Mouse (Mus musculus) mouse embryonic stem cell (cell line): Measurements from ENCODE around the gene Cfdp1.
"Not testable (repeated sequence)": the region's sequence is repeated elsewhere in the genome, so short reads cannot be mapped to it uniquely, and the experiment has no call there.

Source experiments
- in situ Hi-C, 2 experiments: fragments of 300-500 bp; cut with MboI; formaldehyde crosslinking; loops; 1 replicate in 1 of 2; 3 replicates in 1 of 2; pipeline ENCODE4 v1.14.3; 2019 to 2020; ENCODE audit warnings: low sequenced_read_pairs in 2 of 2, low pct_unique_long_range_greater_than_20kb in 1 of 2, mixed read lengths in 1 of 2; ENCODE audit not compliant: unreplicated experiment in 1 of 2

Cfdp1 gene

DNA sequence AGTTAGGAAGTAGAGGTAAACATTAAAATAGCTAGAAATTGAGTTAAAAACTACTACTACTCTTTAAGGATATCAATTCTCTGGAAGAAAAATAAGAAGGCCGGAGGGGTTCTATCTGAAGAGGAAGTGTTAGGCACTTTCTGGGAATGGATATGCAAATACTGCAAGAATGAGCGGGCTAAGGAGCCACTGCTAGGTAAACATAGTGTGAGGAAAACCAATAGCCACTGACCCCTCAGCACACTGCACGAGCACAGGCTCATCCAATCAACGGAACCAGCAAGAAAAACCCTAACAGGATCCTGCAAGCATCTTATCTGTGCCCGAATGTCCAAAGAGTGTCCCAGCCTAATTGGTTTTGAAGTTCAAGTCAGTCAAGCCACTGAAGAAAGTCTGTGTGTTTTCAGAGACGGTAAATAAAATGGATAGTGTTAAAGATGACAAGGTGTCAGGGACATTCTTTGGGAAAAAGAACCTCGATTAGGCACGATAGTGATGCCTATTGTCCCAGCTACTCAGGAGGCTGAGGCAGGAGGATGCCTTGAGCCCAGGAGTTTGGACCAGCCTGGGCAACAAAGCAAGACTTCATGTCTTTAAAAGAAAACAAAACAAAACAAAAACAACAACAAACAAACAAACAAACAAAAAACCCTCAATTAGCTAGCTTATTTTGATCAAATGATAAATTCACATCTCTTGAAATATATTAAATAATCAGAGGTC, 11.2 kb upstream of the Cfdp1 start:
- in situ Hi-C loops, result no loop called here

DNA sequence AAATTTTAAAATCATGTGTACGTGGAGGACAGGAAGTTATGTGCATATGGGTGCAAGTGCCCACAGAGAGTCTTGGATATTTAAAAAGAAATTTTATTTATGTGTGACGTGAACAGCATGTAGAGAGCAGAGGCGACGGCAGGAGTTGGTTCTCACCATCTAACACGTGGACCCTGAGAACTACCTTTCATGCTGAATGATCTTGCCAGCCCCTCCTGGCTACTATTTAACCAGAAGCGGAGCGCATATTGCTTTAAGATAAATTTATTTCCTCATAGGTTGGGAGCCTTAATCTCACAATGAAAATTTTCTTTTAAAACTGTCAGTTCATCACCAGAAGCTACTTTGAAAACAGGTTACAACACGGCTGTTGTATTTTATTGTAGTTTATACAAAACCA, 10.6 kb upstream of the Cfdp1 start:
- in situ Hi-C loops, result no loop called here

DNA sequence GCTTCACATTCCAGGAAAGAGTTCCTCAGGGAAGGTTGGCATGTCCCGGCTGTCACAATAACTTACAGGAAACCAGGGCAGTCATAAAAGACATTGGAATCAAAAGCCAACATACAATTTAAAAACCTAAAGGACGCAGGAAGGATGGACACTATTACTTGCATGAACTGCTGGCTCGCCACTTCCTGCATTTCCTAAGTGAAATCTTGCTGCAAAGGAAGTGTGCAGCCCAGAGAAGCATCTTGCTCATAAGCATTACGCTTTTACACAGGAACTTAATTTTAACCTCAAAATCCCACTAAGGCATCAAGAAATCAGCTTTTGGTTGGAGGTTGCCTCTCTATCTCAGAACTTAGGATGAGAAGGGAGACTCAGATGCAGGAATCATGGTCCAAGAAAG, 9.2 kb upstream of the Cfdp1 start:
- in situ Hi-C loops, result no loop called here

DNA sequence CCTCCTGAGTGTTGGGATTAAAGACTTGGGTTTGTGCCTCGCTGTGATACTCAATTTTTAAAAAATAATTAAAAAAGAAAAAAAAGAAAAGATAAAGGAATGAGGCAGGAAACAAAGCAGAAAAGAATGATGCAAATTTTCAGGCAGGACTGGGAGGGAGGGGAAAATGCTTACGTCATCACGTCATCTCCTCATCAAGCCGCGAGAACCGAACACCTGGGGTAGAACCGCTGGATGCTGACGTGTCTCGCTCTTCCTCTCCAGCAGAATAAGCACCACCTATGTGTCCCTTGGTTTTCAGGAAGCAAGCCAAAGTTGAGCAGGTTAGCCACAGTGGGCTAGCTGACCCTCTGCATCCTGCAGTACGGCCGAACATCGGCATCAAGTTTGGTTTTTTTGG, 1.9 kb upstream of the Cfdp1 start:
- in situ Hi-C loops, result no loop called here

DNA sequence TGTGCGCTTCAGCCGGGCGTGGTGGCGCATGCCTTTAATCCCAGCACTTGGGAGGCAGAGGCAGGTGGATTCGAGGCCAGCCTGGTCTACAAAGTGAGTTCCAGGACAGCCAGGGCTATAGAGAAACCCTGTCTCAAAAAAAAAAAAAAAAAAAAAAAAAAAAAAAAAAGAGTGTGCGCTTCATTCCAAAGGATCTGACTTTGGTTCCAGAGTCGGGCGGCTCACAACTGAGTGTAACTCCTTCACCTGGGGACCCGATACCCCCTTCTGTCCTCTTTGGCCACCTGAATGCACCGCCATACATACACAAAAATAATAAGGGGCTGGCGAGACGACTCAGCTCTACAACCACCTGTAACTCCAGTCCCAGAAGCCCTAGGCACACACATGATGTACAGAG, 872 bp downstream of the Cfdp1 start:
- in situ Hi-C loops, result not testable (repeated sequence)

DNA sequence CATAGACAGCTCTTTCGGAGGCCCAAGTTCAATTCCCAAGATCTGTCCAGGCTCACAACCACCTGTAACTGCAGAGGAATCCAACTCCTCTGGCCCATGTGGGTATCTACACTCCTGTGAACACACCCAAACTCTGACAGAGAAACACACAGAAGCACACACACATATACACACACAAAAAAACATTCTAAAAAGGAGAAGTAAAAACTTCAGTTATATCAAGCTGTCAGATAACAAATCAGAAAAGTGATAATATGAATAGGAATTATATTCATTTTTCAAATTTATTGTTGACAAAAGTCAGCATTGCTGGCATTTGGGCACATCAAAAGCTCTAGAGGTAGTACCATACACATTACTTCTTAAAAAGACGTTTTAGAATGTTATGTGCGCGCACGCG, 7.3 kb downstream of the Cfdp1 start:
- in situ Hi-C loops, result no loop called here

DNA sequence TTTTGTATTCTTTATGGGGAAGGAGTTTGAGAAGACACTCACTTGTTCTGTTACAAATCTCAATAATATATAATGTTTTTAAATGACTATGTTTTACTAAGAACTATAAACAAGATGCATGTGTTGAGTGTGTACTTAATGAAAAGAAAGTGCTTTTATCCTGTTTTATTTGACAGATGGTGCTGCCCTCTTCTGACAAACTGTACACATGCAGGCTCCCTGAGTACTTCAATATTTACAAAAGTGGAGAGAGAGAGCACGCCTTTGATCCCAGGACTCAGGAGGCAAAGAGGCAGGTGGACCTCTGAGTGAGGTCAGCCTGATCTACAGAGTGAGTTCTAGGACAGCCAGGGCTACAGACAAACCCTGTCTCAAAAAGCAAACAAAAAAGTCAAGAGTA, 18.6 kb downstream of the Cfdp1 start:
- in situ Hi-C loops, result loop anchor here in 1 of 2 experiments (10.0 kb wide), 1 partner anchor 131 kb away; no protein-coding TSS in a partner anchor

DNA sequence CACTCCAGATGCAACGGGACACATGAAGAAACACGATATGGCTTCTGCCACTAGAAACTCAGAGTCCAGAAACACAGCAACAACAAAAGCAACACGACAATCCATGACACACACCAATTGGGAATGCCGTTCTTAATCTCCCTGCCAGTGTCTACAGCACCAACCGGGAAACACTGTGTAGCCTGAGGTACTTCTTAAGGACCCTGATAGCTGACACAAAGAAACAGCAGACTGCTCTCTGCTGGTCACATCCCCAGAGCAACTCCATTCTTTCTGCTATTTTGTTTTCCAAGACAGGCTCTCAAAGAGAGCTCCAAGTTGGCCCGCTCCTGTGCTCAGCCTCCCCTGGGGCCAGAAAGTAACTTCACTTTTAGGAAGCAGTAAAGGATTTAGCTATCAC, 20.1 kb downstream of the Cfdp1 start:
- in situ Hi-C loops, result loop anchor here in 1 of 2 experiments (10.0 kb wide), 1 partner anchor 129 kb away; no protein-coding TSS in a partner anchor

DNA sequence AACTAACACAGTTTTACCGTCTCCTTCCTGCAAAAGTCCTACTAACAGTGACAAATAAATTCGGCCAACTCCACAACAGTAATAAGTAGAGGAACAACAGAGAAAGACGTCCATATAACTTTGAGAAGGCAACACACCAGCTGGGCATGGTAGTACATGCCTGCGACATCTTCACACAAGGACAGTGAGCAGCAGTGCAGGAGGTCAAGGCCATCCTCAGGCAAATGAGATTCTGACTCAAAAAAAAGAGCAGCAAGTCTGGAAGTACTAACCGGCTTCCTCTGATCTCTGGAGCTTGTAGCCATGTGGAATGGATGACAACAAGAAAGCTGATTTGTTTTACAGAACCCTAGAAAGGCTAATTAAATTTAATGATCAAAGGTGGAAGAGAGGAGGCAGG, 21.1 kb downstream of the Cfdp1 start:
- in situ Hi-C loops, result loop anchor here in 1 of 2 experiments (10.0 kb wide), 1 partner anchor 128 kb away; no protein-coding TSS in a partner anchor

DNA sequence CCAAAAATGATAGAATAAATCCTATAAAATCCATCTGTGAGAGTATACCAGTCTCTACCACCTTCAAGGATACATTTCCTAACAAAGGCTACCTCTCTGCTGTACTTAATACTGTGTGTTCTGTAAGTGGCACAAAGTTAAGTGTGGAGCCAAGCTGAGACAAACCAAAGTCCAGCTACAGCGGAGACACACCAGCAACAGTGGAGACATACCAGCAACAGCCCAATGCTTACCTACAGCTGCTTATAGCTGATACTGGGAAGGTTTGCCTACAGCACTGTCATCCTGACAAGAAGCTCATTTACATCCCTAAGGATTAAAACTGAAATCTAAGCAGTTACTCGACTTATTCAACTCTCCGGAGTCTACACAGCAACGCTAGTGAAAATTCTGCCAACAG, 22.1 kb downstream of the Cfdp1 start:
- in situ Hi-C loops, result loop anchor here in 1 of 2 experiments (10.0 kb wide), 1 partner anchor 127 kb away; no protein-coding TSS in a partner anchor

DNA sequence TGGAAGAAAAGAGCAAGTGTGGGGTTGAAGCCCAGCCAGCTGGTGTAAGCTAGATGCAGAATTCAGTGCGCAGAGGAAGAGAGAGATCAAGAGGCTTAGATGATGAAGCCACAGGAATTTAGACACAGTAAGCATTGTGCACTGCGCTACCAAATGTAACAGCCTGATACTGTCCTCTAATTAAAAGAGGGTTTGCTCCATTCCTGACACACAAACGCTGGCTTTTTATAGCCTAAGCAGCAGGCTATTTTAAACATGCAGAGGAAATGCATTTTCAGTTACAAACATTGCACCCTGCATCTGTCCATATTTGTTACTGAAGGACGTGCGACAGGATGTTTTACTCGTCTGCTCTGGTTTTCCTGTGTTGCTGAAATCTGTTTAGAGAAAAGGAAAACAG, 25.5 kb downstream of the Cfdp1 start:
- in situ Hi-C loops, result loop anchor here in 1 of 2 experiments (10.0 kb wide), 1 partner anchor 124 kb away; no protein-coding TSS in a partner anchor

DNA sequence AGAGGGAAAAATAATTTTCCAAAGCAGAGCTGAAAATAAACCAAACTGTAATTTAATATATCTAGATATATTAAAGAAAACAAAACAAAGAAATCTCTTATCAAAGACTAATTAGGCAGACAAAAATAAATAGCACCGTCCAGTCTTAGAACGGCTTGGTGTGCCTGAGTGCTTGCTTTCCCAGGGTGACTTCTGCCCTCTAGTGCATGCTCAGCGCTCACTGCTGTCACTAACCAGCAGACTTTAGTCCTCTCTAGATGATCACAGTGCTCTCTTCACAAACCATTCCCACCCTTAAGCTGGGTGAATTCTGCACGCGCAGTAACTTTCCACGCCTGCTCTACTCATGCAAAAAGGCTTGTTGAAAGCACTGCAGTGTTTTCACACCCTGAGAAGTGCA, 28.9 kb downstream of the Cfdp1 start:
- in situ Hi-C loops, result loop anchor here in 1 of 2 experiments (10.0 kb wide), 1 partner anchor 120 kb away; no protein-coding TSS in a partner anchor

DNA sequence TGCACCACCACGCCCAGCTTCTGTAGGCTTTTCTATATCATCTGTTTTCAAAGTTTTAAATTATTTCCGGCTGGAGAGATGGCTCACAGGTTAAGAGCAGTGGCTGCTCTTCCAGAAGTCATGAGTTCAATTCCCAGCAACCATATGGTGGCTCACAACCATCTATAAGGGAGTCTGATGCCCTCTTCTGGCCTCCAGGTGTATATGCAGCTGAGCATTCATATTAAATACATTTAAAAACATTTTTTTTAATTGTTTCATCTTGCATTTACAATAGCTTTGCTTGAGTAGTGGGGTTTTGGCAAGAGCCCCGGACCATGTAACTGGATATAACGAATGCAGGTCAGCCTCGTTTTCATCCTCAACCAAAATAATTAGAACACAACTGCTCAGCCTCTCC, 29.8 kb downstream of the Cfdp1 start:
- in situ Hi-C loops, result loop anchor here in 1 of 2 experiments (10.0 kb wide), 1 partner anchor 120 kb away; no protein-coding TSS in a partner anchor

DNA sequence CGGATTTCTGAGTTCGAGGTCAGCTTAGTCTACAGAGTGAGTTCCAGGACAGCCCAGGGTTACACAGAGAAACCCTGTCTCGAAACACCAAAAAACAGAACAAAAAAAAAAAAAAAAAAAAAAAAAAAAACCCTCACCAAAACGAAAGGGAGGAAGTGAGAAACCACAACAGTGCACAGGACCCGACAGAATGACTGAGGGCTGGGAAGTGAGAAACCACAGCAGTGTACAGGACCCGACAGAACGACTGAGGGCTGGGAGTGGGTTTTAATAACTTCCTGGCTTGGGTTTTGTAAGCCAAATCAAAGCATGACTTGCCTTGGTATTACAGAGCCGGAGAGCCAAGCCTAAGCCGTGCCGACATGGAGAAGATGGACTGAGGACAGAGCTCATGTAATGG, 32.9 kb downstream of the Cfdp1 start:
- in situ Hi-C loops, result loop anchor here in 1 of 2 experiments (10.0 kb wide), 1 partner anchor 116 kb away; no protein-coding TSS in a partner anchor

DNA sequence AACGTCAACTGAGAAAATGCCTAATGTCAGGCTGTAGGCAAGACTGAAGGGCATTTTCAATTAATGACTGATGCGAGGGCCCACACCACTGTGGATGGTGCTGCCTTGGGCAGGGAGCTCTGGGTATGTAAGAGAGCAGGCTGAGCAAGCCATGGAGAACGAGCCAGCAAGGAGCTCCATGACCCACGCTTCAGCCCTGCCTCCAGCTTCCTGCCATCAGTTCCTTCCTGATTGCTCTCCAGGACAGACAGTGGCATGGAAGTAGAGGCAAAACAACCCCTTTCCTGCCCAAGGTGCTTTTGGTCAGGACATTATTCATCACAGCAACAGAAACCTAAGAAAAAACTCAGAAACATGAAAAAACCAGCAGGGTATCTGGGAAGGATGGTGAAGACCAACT, 33.4 kb downstream of the Cfdp1 start:
- in situ Hi-C loops, result loop anchor here in 1 of 2 experiments (10.0 kb wide), 1 partner anchor 116 kb away; no protein-coding TSS in a partner anchor

DNA sequence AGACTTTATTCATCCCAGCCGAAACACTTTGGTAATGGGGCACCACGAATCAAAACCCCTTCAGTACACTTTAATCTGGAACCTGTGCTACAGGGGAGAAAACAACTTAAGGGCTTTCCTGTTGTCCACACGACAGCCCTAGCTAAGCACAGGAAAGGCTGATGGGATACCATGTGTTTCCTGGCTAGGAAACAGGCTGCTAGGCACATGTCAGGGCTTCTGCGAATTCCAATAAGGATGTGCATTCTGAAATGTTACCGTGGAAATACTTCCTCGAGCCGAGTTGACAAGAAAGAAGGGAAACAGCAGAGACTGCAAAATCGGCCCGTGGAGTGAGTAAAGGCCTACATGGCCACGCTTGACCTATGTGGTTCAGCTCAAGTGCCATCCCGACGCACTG, 34.1 kb downstream of the Cfdp1 start:
- in situ Hi-C loops, result loop anchor here in 1 of 2 experiments (10.0 kb wide), 1 partner anchor 115 kb away; no protein-coding TSS in a partner anchor

DNA sequence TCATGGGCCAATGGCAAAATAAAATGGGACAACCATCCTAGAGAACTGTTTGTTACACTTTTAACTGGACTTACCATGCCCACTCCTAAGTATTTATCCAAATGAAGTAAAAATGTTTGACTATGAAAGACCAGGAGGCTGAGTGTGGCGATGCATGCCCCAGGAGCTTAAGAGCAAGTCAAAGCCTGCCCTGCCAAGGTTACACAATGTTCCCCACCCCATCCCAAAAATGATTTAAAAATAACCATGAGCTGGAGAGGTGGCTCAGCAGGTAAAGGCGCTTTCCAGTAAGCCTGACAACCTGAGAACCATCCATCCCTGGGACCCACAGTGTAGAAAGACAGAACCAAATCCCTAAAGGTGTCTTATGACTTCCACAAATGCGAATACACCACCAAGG, 35.5 kb downstream of the Cfdp1 start:
- in situ Hi-C loops, result no loop called here

DNA sequence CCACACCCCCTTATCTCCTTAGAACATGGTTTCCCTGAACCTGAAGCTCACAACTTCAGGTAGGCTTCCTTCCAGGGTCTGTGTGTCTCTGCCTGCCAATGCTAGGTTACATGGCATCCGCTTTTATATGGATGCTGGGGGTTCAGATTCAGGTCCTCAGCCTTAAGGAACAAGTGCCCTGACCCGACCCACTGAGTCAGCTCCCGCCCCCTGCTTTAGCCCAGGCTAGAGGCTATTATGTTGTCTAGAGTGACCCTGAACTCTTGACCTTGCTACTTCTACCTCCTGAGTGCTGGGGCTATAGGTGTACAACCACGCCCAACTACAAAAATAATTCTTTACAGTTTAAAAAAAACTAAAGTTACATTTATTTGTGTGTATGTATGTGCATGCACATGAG, 39.0 kb downstream of the Cfdp1 start:
- in situ Hi-C loops, result no loop called here

DNA sequence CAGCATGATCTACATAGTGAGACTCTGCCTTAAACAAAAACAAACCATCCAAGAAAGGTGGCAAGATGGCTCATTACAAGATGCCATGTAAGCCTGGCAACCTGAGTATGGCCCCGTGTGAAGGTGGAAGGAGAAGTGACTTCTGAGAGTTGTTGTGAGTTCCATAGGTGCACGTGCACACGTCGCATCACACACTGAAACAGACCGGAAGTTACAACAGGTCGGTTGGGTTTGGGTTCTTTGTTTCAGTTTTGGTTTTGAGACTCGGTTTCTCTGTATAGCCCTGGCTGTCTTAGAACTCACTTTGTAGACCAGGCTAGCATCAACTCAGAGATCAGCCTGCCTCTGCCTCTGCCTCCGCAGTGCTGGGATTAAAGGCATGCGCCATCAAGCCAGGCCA, 40.3 kb downstream of the Cfdp1 start:
- in situ Hi-C loops, result no loop called here

DNA sequence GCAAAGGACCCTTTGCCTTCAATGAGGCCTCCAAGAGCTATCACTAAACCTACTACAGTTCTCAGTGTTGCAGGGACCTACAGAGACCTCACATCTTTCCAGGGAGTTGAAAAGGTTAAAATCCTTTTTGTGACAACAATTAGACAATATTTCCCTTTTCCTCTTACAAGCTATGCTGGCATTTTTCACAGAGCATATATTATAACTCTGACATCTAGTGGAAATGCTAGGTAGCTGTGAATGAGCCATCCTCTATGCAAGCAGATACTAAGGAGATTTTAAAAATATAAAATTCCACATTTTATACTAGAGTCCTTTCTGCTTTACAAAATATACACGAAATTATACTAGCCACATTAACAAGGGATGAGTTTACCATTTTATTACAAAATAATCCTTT, 41.3 kb downstream of the Cfdp1 start:
- in situ Hi-C loops, result no loop called here
